Mouse (Mus musculus) hindbrain, embryonic 13.5 days (tissue): Measurements from ENCODE around the gene Msantd1. TPM values are rescaled to one million over a fixed set of nuclear protein-coding genes. Genes with fewer than 3 reads are reported as not detected.
"Not testable (repeated sequence)": the region's sequence is repeated elsewhere in the genome, so short reads cannot be mapped to it uniquely, and the experiment has no call there.

Source experiments
- ATAC-seq: fragments of 200-750 bp; cut with Nextera tagmentation; 2 replicates; pipeline ENCODE4 v1.8.0; 2017; ENCODE audit warnings: moderate TSS enrichment; ENCODE audit not compliant: low FRiP score
- H3K27ac ChIP-seq: fragments of 300-500 bp; sonication (generic); 2 replicates; pipeline ENCODE4 v1.5.1; 2015; ENCODE audit warnings: inconsistent platforms, mild to moderate bottlenecking, moderate library complexity
- H3K27me3 ChIP-seq: fragments of 300-500 bp; sonication (generic); 2 replicates; pipeline ENCODE4 v1.6.1; 2015; ENCODE audit warnings: mild to moderate bottlenecking, inconsistent platforms
- H3K36me3 ChIP-seq: fragments of 300-500 bp; sonication (generic); 2 replicates; pipeline ENCODE4 v1.6.1; 2015; ENCODE audit warnings: mild to moderate bottlenecking, inconsistent platforms
- H3K4me1 ChIP-seq: fragments of 300-500 bp; sonication (generic); replicated peaks from 2 replicates; pipeline ENCODE4 v1.6.1; 2015; ENCODE audit warnings: inconsistent platforms
- H3K4me2 ChIP-seq: fragments of 300-500 bp; sonication (generic); 2 replicates; pipeline ENCODE4 v1.6.1; 2015; ENCODE audit warnings: inconsistent platforms, mild to moderate bottlenecking, moderate library complexity
- H3K4me3 ChIP-seq: fragments of 300-500 bp; sonication (generic); 2 replicates; pipeline ENCODE4 v1.5.1; 2015; ENCODE audit warnings: mild to moderate bottlenecking, inconsistent platforms
- H3K9ac ChIP-seq: fragments of 300-500 bp; sonication (generic); 2 replicates; pipeline ENCODE4 v1.6.1; 2015; ENCODE audit warnings: mild to moderate bottlenecking, inconsistent platforms
- H3K9me3 ChIP-seq: fragments of 300-500 bp; sonication (generic); 2 replicates; pipeline ENCODE4 v1.6.1; 2016; ENCODE audit warnings: inconsistent platforms
- WGBS: fragments of 180-500 bp; shearing (Covaris S2); methylation state at CpG from one replicate; pipeline ENCODE4 v1.1.7; 2015; 5-methylcytosine and 5-hydroxymethylcytosine counted together
- polyA plus RNA-seq: library from polyadenylated mRNA; unstranded; fragments of >200 nt; fragmentation: Nextera tagmentation; extraction: Ambion mirVana; gene quantifications from 2 replicates; pipeline ENCODE4 v1.2.1, GENCODE M21; 2015

Gene Msantd1
- polyA plus RNA-seq, result 2.5 and 2.6 TPM in 2 replicates

GRCm38 (mm10) chr5:34907910-34908725 is at the start of gene Msantd1:
Msantd1 (plus strand) TSS chr5:34908012.
- WGBS, result 82% methylated on average over 6 of the region's 6 CpGs
- no peak within 1 kb of the TSS for H3K4me3 ChIP-seq
- H3K27ac ChIP-seq, result no peak within 1 kb of the TSS
- no peaks in the 10 kb centered on the region for H3K27me3 ChIP-seq
- ATAC-seq, result no peak
- no peaks in the 10 kb centered on the region for H3K9me3 ChIP-seq
- peaks cover 78% of the 10 kb centered on the region for H3K36me3 ChIP-seq
- H3K9ac ChIP-seq, result no peak within 1 kb of the TSS; the same call in 1 of the 2 replicates
- no peak within 1 kb of the TSS for H3K4me2 ChIP-seq
- H3K4me1 ChIP-seq, result peaks cover 4% of the 10 kb centered on the region; the same call in 1 of the 2 replicates

GRCm38 (mm10) chr5:34865367-34865766 is 42.4 kb upstream of the Msantd1 start:
- Histone ChIP-seq H3K27me3 (no peaks in the 10 kb centered on the region), H3K4me3 (no peak overlapping the region), H3K27ac (no peak overlapping the region), H3K4me2 (no peak overlapping the region), H3K4me1 (no peaks in the 10 kb centered on the region), H3K9ac (no peak overlapping the region), H3K36me3 (peaks cover 68% of the 10 kb centered on the region), H3K9me3 (no peaks in the 10 kb centered on the region)
- no peak for ATAC-seq
- WGBS, result 97% methylated on average over 5 of the region's 5 CpGs

- H3K4me1 ChIP-seq, H3K27ac ChIP-seq, H3K9me3 ChIP-seq, H3K9ac ChIP-seq, H3K27me3 ChIP-seq, H3K4me2 ChIP-seq, ATAC-seq, H3K4me3 ChIP-seq: not testable (repeated sequence)
- H3K36me3 ChIP-seq, result peaks cover 87% of the 10 kb centered on the region
- WGBS, result 96% methylated on average over 3 of the region's 3 CpGs
These were observed 27.5 kb upstream of the Msantd1 start for GRCm38 (mm10) chr5:34880307-34880706.

GRCm38 (mm10) chr5:34881023-34881422 is 26.8 kb upstream of the Msantd1 start:
- no peaks in the 10 kb centered on the region for H3K4me1 ChIP-seq
- H3K9ac ChIP-seq, result no peak overlapping the region
- no peaks in the 10 kb centered on the region for H3K27me3 ChIP-seq
- H3K27ac ChIP-seq, result no peak overlapping the region
- H3K4me3 ChIP-seq, result no peak overlapping the region
- WGBS, result 94% methylated on average over 3 of the region's 3 CpGs
- no peak overlapping the region for H3K4me2 ChIP-seq
- peaks cover 85% of the 10 kb centered on the region for H3K36me3 ChIP-seq
- no peaks in the 10 kb centered on the region for H3K9me3 ChIP-seq
- no peak for ATAC-seq

GRCm38 (mm10) chr5:34885250-34885649 is 22.6 kb upstream of the Msantd1 start:
- Histone ChIP-seq H3K9ac (no peak overlapping the region), H3K9me3 (no peaks in the 10 kb centered on the region), H3K36me3 (peaks cover 83% of the 10 kb centered on the region), H3K27me3 (no peaks in the 10 kb centered on the region), H3K27ac (no peak overlapping the region), H3K4me1 (no peaks in the 10 kb centered on the region), H3K4me3 (no peak overlapping the region), H3K4me2 (no peak overlapping the region)
- ATAC-seq, result no peak
- 82% methylated on average over 3 of the region's 3 CpGs for WGBS

GRCm38 (mm10) chr5:34889252-34889651 is 18.6 kb upstream of the Msantd1 start:
- Histone ChIP-seq H3K4me3 (no peak overlapping the region), H3K4me1 (no peaks in the 10 kb centered on the region), H3K36me3 (peaks cover 85% of the 10 kb centered on the region), H3K9me3 (no peaks in the 10 kb centered on the region), H3K9ac (no peak overlapping the region), H3K27me3 (no peaks in the 10 kb centered on the region), H3K27ac (no peak overlapping the region), H3K4me2 (no peak overlapping the region)
- ATAC-seq, result no peak
- WGBS, result 96% methylated on average over 4 of the region's 4 CpGs

- no peaks in the 10 kb centered on the region for H3K27me3 ChIP-seq
These were observed 10.9 kb upstream of the Msantd1 start for GRCm38 (mm10) chr5:34896697-34897453.

GRCm38 (mm10) chr5:34899787-34900469 is 7.9 kb upstream of the Msantd1 start:
- no peak overlapping the region for H3K4me2 ChIP-seq
- H3K27me3 ChIP-seq, result no peaks in the 10 kb centered on the region
- H3K27ac ChIP-seq, result no peak overlapping the region
- H3K4me3 ChIP-seq, result no peak overlapping the region
- H3K36me3 ChIP-seq, result peaks cover 96% of the 10 kb centered on the region
- ATAC-seq, result no peak
- 97% methylated on average over 6 of the region's 6 CpGs for WGBS
- no peak overlapping the region for H3K9ac ChIP-seq
- H3K4me1 ChIP-seq, result no peaks in the 10 kb centered on the region
- no peaks in the 10 kb centered on the region for H3K9me3 ChIP-seq

More at GRCm38 (mm10) chr5:34896697-34897453, 10.9 kb upstream of the Msantd1 start:
- Histone ChIP-seq H3K9me3 (no peaks in the 10 kb centered on the region), H3K4me2 (no peak overlapping the region), H3K9ac (no peak overlapping the region), H3K36me3 (peaks cover 86% of the 10 kb centered on the region), H3K4me3 (no peak overlapping the region), H3K27ac (no peak overlapping the region), H3K4me1 (no peaks in the 10 kb centered on the region)
- no peak for ATAC-seq
- 91% methylated on average over 3 of the region's 3 CpGs for WGBS

- H3K4me2 ChIP-seq, result no peak overlapping the region
- H3K36me3 ChIP-seq, result peaks cover 96% of the 10 kb centered on the region
- no peaks in the 10 kb centered on the region for H3K9me3 ChIP-seq
- H3K27ac ChIP-seq, result no peak overlapping the region
- H3K27me3 ChIP-seq, result no peaks in the 10 kb centered on the region
- H3K4me3 ChIP-seq, result no peak overlapping the region
- no peak for ATAC-seq
- no peaks in the 10 kb centered on the region for H3K4me1 ChIP-seq
- no peak overlapping the region for H3K9ac ChIP-seq
These were observed 5.4 kb upstream of the Msantd1 start for GRCm38 (mm10) chr5:34902371-34902770.

GRCm38 (mm10) chr5:34902811-34903385 is 4.9 kb upstream of the Msantd1 start:
- no peak for ATAC-seq
- H3K27me3 ChIP-seq, result no peaks in the 10 kb centered on the region
- peaks cover 96% of the 10 kb centered on the region for H3K36me3 ChIP-seq
- H3K4me2 ChIP-seq, result no peak overlapping the region
- no peaks in the 10 kb centered on the region for H3K4me1 ChIP-seq
- no peak overlapping the region for H3K4me3 ChIP-seq
- no peak overlapping the region for H3K27ac ChIP-seq
- WGBS, result 77% methylated on average over 5 of the region's 5 CpGs
- H3K9ac ChIP-seq, result no peak overlapping the region
- H3K9me3 ChIP-seq, result no peaks in the 10 kb centered on the region

- Histone ChIP-seq H3K4me2 (no peak overlapping the region), H3K27ac (no peak overlapping the region), H3K4me1 (peaks cover 4% of the 10 kb centered on the region; the same call in 1 of the 2 replicates), H3K27me3 (no peaks in the 10 kb centered on the region), H3K9me3 (no peaks in the 10 kb centered on the region), H3K4me3 (no peak overlapping the region), H3K9ac (no peak overlapping the region), H3K36me3 (peaks cover 95% of the 10 kb centered on the region)
- ATAC-seq, result no peak
These were observed 3.4 kb upstream of the Msantd1 start for GRCm38 (mm10) chr5:34904412-34904811.

GRCm38 (mm10) chr5:34907230-34907629 is 582 bp upstream of the Msantd1 start:
- 85% methylated on average over 4 of the region's 4 CpGs for WGBS
- H3K4me1 ChIP-seq, result peaks cover 4% of the 10 kb centered on the region; the same call in 1 of the 2 replicates
- H3K9me3 ChIP-seq, result no peaks in the 10 kb centered on the region
- H3K36me3 ChIP-seq, result peaks cover 82% of the 10 kb centered on the region
- ATAC-seq, result no peak
- H3K27me3 ChIP-seq, result no peaks in the 10 kb centered on the region
- no peak overlapping the region for H3K9ac ChIP-seq
- H3K27ac ChIP-seq, result no peak overlapping the region
- no peak overlapping the region for H3K4me3 ChIP-seq
- no peak overlapping the region for H3K4me2 ChIP-seq
